Mouse (Mus musculus) activated CD4-positive, CD25-positive, alpha-beta regulatory T cell, adult 4 months (primary cell): Measurements from ENCODE around the gene Dlgap4. TPM values are rescaled to one million over a fixed set of nuclear protein-coding genes. Genes with fewer than 3 reads are reported as not detected.

ENCODE experiments used
- ATAC-seq: one replicate; pipeline ENCODE4 v1.8.0; 2017
- polyA plus RNA-seq, 2 experiments: library from polyadenylated mRNA; unstranded; fragments of 100-300 nt; shearing (Covaris generic); gene quantifications; one replicate each; pipeline ENCODE4 v1.2.1; 2017

Gene Dlgap4
- polyA plus RNA-seq, 2 experiments from 2014 or later, result 56.8 to 71.9 TPM

DNA sequence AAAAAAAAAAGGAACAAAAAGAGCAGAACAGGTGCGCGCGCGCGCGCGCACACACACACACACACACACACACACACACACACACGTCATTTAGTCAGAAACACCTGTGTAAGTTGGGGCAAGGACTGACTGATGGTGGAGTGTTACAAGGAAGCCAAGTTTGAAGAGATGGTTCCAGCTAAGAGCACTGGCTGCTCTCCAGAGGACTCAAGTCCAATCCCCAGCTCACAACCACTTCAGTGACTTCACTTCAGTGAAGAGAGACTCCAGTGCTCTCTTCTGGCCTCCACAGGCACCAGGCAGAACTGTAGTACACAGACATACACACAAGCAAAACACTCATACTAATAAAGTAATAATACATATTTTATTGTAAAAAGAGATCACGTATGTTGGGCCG is 197.2 kb downstream of the Dlgap4 start:
- ATAC-seq, result no peak

DNA sequence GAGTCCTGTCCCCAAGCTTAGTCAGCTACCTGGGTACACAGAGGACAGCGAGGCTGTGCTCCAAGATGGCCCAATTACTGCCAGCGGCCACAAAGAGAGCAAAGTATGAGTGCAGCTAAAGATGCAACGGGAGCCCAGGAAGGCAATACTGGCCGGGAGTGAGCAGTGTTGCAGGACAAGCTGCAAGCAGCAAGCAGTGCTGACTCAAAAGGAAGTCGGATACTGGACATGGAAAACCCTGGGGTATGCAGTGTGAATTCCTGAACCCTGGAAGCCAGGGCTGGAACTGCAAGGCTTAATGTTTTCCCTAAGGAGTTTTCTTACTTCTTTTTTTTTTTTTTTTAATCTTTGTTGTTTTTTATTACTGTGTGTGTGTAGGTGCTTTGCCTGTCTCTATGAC is 198.1 kb downstream of the Dlgap4 start:
- no peak for ATAC-seq

Other genes starting within 250 kb of the Dlgap4 start
- under 1 TPM; 0.19 to 0.24 TPM for gene Epb41l1, start 192.8 kb upstream of the Dlgap4 start, polyA plus RNA-seq
- gene Aar2, start 66.1 kb upstream of the Dlgap4 start, polyA plus RNA-seq, result 10 to 100 TPM; 27.3 to 32.8 TPM
- gene Myl9, start 161.7 kb downstream of the Dlgap4 start, polyA plus RNA-seq, result not detected
- gene Tgif2, start 226.3 kb downstream of the Dlgap4 start, polyA plus RNA-seq, result 1 to 10 TPM; 5.2 to 8.5 TPM
- gene 4930518I15Rik, start 244.2 kb downstream of the Dlgap4 start, polyA plus RNA-seq, result 10 to 100 TPM; 16.3 to 25.4 TPM
- 1 to 10 TPM; 4.1 to 7.6 TPM for gene Rab5if, start 249.4 kb downstream of the Dlgap4 start, polyA plus RNA-seq